Mouse (Mus musculus) retina, postnatal 7 days (tissue): Measurements from ENCODE around the gene Barx2.
A peak's percentile ranks its signal among the peaks of the same experiment; 100 is the strongest.

Source experiments
- DNase-seq: peaks from one replicate; pipeline ENCODE4 v3.0.0-alpha.2; 2012; ENCODE audit warnings: low read depth, low spot score

Barx2 gene

DNA sequence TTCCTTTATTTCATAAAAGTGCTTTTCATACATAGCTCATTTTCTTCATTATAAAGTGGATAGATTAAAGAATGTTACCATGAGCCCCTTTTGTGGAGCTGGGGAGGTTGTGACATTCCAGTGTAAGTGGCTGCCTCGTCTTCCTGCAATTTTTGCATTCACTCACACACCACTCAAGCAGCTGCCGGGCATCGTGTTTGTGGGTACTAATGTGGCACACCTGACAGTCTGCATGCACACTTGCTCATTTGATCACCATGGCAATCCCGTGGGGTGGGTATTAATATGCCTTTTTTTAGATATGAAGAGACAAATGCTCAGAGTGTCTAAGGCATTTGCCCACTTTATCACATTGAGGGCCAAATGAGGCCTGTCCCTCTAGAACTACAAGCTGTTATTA is 24.9 kb downstream of the Barx2 start:
- no peak for DNase-seq

DNA sequence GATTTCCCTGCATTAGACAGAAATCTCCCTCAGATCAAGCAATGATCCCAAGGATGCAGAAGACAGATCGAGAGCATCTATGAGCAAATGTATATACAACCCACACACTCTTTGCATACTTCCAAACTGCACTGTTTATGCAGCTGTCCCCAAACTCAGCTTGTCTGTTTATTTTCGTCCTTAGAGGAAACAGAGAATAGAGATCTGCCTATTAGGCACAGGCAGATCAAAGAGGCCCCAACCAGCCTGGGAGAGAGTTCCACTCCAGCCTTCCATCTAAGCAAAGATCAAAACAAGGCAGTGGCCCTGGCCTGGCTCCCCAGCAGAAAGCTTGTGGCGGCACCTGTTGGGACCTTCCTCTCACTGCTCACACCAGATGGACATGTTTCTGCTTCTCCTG is 27.0 kb downstream of the Barx2 start:
- DNase-seq = no peak

DNA sequence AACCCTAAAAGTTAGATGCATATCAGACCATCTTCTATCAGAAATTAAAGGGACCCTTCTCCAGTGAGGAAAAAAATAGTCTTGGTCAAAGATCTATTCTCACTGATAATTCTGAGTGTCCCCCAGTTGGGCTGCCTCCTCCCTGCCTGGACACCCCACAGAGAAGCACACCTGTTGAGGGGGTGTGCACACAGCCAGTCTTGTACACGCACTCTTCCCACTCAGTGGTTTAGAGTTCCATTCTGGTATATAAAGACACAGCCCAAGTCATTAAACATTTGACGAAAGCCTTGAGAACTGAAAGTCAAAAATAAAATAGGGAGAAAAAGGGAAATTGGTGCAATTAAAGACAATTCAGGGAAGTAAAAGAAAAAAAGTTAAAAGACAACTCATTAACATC is 30.9 kb downstream of the Barx2 start:
- no peak for DNase-seq

DNA sequence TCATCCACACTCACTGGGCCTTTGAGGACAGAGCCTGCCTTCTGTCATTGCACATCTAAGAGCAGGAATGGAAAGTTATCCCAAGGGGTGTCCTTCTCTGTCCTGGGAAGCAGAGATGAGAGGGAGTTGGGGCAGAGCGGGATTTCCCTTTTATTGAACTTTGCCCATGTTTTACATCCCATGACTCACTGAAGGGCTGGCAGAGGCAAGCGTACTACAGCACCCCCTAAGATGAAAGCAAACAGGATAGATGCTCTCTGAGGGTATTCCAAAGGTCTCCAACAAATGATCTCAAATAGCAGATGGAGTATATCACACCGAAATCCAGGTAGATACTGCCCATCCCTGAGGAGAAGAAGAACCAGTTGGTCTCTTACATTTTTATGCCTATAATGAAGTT is 37.7 kb downstream of the Barx2 start:
- no peak for DNase-seq

DNA sequence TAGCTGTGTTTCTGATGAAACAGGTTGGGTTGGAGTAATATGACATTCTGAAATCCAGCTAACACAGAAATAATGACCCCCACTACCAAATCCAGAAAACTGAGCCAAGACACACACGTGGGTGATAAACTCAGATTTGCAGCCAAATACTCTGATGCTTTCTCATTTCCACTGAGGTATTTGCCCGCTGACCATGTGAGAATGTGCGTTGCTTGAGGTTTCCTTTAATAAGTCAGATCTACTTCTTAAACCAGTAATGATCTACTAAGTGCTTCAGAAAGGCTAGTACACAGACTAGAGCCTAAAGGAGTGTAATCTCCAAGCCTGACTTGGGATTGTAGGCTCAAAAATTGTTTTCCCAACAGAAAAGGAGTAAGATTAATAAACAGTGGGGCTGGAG is 39.0 kb downstream of the Barx2 start:
- DNase-seq = no peak

DNA sequence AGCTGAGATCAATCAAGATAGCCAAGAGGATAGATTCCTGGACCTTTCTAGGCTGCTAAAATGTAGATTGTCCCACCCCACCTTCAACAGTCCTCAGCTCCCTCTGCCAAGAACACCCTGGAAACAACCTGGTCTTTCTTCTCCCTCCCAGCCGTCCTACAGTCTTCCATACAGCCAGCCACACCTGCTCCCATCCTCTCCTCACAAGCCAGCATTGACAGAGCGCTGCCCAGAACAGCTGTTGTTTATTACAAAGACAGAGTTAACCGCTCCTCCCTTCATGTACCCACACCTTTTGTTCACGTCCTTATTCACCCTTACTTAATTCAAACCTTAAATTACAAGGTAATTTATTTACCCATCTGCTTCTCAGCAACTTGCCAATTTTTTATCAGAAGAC is 41.9 kb downstream of the Barx2 start:
- no peak for DNase-seq

DNA sequence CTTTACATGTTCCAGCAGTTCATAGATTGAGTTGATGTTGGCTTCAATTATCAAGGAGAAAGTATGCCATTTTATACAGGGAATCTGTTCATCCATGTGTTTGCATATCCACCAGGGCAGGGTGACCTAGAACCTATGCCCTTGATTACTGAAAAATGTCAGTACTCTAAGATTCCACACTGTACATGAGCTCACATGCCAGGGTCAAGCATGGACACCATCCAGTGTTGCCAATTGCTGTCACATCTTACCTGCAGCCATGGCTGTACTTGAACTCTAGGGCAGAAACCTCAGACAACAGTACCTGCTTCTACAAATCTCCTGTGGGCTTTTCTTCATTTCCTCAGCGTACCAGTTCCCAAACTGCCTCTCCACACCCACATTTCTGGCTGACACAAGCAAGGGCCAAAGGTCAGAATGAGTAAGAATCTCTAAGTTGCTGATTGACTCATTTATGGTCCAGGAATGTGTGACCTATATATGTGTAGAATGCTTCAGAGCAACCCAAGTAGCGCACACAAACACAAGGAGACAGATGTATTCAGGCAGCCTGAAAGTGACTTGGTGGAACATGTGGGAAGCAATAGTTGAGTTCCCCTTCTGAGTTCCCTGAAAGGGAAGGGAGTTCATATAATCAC is 44.3 kb downstream of the Barx2 start:
- no peak for DNase-seq

DNA sequence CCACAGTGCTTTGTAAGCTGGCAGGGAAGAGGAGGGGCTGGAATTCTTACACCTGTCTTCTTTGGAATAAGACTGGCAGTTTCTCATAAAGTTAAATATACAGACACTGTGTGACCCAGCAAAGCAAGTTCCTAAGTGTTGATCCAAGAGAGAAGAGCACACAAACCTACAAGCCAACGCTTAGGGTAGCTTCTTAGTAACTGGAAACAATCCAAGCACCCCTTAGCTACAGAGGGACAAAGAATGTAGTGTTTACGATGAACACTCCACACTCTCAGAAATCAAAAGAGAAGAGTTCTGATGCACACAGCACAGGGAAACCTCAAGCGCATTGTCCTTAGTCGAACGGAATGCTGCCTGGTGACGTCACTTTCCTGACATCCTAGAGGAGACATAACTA is 49.4 kb downstream of the Barx2 start:
- DNase-seq = no peak

DNA sequence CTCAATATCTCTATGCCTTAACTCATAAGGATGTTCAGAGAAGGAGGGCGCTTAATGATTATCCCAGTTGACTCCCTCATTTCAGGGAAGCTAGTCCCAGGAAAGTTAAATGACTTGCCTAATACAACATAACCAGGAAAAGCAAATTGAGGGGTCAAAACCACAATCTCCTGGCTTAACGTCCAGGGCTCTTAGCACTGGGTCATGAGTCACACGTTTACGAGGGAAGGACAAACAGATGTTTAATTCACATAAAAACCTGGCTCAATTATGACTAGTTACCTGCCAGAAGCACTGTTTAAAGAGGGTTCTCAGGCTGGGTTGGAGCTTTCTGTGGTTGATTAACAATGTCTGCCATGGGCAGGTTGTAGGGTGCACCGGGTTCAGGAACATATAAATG is 53.8 kb downstream of the Barx2 start:
- DNase-seq = no peak

DNA sequence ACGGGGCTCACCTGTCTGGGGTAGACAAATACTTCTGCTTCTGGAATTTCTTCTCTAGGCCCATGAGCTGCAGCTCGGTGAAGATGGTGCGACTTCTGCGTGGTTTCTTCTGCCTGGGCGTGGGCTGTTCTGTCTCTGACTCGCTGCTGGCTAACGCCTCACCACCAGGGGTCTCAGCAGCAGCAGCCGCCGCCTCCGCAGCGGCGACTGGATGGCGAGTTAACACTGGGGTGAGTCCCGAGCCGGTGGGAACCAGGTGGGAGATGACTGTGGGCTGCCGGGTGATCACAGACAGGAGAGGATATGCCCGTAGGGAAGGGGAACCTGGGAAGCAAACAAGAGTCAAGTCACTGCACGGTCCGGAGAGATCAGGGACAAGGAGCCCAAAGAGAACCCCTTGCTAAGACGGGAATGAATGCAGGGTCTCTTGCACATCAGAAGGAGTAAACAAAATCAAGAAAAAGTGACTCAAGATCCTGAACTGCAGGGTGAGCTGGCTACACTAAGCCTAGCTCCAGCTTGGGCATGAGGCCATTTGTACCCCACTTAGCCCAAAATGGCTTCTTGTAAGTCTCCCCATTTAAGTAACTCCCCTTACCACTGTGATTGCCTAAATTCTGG is 54.4 kb downstream of the Barx2 start:
- peak; percentile 8 for DNase-seq

DNA sequence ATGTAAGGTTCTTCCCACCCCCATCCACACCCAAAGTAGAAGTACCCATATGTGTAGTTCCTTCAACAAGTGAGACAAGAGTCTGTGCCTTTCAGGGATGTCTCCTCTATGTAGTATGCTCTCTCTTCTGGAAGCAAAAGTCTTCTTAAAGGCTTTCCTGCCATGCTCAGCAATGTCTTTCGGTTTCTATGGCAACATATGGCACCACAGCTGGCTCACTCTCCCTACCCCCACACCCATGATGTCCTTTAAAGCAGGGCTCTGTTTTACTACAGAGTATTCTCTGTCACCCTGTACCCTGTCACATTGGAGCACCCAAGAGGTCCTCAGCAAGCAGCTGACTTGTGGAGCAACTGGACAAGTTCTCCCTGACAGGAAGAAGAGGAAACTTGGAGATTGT is 55.8 kb downstream of the Barx2 start:
- DNase-seq = no peak

DNA sequence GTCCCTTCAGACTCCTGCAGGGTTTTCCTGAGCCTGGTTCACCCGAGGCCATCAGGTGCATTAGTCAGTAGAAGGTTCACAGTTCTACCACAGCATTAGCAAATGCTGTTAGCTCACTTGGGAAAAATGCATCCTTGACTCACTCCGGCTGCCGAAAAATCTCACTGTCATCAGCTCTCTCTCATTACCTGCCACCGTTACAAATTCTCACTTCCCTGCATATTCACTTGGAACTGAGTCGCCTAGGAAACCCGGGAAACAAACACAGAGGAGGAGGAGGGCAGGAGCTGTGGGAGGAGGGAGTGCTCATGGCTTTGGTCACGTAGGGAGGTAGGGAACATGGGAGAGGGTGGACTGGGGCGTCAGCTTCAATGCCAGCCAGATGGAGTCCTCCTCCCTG is 56.8 kb downstream of the Barx2 start:
- no peak for DNase-seq

DNA sequence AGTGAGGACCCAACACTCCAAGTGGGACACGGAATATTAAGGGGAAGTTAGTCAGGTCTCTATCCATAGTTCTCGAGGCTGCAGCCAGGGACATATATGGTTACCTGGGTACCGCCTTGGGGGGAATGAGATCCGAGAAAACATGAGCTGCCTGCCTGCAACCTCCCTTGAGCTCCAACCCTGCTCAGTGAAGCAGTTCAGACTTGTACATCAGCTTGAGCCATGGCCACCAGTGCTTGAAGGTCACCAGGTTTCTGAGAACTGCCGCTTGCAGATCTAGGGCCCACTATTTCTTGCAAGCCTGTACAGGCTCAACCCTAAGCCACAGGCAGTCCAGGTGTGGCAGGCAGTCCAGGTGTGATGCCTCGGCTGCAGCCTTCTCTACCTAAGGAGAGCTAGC is 57.6 kb downstream of the Barx2 start:
- no peak for DNase-seq

DNA sequence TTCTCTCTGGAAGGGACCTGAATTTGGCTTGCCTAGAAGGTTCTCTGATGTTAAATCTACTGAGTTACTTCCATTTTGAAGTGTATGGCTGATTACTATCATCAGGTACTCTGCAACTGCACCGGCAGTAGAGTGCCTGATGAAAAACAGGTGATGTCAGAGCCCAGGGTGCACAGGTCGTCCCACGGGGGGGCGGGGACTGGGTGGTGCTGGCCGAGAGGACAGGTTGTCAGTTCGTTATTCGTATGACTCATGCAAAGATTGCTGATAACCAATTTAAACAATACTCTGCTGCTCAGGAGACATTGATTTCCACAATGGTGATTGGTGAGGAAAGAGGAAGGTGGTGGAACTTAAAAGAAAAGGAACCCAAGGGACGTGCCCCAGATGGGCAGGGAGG is 61.6 kb downstream of the Barx2 start:
- no peak for DNase-seq

DNA sequence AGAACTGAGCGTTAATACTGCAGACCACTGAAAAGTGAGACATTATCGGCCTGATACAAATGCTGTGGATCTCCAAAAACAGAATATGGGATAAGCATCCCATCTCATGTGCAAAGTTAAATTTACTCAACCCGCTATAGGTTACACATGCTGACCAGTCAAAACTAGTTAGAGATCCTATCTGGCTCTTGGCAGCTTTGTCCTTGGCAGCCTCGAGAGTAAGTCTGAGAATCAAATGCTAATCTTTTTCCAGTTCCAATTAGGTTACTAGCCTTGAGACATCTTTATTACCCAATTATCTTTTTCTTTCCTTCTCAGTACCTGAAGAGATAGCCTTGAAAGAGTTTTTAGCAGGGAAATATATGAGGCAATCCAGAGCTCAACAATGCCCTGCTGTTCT is 62.6 kb downstream of the Barx2 start:
- no peak for DNase-seq

DNA sequence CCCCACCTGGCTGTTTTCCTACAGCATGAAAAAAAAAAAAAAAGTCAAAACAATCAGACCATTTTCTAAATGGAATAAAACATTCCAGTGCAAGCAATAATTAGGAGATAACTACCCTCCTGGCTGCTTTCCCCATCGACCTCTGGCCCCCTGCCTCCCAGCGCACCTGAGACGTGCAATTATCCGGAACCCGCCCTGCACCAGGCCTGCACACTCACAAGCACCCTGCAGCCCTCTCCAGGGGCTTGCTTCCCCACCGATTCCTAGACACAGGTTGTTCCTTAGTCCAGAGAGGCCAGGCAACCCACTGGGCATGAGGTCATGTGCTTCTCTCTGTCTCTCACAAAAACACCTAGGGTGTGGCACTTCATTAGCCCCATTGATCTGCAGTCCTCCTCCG is 63.9 kb downstream of the Barx2 start:
- DNase-seq = no peak

DNA sequence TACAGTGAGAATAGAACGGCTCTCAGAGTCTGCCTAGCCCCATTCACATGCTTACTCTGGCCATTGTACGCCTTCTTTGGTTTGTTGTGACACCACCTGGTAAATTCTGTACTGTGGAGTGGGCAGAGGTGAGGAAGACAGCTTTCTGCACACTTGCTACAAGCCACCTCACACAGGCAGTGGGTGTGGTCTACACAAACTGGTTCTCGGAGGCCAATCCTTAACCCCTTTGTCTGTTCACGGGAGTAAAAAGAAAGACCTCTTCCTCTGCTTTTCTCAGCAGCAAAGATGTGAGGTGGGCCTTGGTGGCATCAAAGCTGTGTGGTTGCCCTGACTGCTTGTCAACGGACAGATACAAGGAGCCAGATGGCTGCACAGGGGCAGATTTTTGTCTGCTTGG is 68.6 kb downstream of the Barx2 start:
- no peak for DNase-seq

DNA sequence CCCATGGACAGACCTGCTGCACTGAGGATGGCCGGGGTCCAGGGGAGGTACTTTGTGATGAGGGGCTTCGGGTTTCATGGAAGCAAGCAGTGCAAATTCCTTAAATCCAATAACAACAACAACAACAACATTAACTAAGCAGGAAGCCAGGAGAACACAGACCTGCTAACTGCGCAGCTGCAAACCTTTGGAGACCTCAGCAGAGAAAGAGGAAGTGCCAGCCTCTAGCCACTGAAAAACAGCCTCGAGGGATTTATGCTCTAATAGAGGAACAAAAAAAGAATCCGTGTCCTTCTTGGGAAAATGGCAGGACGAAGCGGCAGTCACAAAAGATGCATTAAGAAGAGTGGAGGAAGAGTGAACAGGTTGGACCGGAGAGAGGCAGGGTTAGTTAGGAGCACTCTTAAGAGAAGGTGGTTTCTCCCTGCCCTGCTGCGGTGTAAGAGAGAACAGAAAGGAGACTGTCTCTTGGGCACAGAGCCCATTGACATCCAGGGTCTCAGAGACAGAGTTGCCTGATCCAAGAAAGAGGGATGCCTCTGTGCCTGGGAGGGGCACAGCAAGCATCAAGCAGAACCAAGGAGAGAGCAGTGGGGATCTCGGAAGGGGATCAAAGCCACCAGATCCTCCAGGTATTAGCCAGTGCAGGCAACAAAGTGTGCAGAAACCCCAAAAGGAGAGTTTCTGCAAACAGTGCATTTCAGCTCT is 72.0 kb downstream of the Barx2 start:
- no peak for DNase-seq

DNA sequence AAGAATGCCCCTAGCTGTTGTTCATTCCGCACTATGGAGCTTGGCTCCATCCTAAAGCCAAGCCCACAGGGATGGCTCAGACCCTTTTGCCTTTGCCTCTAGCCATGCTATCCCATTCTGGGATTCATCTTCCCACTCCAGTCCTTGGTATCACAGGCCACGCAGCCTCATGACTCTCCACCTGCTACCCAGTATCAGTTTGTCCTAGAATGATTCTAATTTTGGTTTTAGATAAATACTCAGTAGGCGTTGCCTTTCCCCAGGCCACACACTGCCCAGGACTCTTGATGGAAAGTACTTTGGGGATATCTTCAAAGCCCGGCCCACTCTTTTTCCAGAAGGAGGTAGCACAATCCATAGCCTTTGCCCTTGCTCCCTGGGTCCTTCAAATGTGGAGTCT is 72.7 kb downstream of the Barx2 start:
- DNase-seq = no peak

DNA sequence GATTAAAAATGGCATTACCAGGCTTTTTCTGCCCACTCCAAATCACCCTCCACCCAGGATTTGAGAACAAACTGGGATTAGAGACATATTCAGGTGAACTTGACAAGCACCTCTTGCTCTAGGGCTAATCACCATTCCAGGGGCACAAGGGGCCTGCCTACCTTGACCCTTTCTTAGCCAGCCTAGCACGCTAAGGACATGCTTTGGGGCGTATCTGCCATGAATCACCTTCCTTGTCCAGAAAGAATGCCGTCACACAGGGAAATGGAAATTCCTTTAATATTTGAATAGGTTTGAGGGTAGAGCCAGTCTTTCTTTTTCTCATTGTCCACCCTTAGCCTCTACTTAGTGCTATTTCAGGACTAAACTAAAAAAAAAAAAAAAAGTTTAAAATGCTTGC is 73.2 kb downstream of the Barx2 start:
- DNase-seq = no peak

DNA sequence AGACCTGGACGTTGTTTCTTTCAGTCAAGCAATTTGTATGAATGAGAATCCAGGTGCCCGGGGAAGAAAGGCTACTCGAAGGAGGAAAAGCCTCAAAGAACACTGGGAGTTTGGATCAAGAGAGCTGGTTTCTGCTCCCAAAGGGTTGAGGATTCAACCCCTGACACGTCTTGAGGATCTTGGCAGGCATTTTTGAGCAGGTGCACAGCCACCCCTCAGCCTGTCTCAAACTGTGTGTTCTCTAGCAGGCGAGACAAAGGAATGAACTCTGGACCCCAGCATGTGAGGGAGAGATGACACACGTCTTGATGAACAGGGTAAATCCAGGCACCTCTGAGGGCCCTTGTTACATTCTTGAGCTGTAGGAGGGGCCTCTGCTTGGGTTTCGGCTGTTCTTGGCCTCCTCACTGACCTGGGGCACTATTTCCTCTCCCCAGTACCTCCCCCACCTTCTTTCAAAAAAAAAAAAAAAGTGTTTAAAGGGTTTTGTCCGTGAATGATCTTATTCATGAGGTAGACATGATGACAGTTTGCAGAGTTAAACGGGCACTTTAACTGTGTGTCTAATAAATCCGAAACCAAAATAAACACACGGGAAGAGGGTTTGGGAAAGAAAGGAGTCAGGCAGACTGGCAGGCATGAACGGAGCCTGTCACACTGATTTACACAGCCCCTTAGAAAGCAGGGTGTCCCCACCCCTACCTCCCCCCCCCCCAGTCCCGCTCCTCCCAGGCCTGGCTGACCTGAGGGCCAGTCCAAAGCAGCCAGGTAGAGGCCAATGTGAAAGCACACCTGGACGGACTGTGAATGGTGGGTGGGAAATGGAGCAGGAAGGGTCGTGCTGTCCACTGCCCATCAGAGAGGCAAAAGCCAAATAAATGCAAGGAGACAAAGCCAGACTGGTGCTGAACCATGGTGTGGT is 73.9 kb downstream of the Barx2 start:
- no peak for DNase-seq

DNA sequence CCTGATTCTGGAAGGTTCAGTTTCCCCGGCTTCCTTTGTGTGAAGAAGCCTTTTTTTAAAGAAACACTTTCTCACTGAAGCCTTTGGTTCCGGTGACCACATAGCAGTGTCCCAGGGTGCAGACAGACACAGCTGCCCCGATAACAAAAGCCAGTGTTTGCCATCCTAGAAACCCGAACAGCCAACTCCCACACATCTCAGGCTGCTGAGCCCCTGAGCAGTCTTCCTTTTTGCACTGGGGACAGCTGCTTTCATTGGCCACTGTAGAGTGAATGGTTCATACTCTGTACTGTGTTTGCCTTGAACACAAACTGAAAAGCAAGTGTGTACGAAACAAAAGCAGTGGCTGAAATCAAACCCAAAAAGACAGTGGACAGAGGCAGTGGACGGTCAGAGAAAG is 75.2 kb downstream of the Barx2 start:
- DNase-seq = no peak
